ENCODE assay signal across 9 mouse cellular contexts in genomic region chr17:47144996-47145395, GRCm38 (mm10).
A peak's percentile ranks its signal among the peaks of the same experiment; 100 is the strongest.
DNase-seq lines count a peak whose midpoint lies in the region; ATAC-seq and TF ChIP-seq lines count a peak whose summit lies in the region.
"Had no signal": no experiment of that assay in that cellular context is flagged by ENCODE, and none has a peak within 500 bp of the region (broad histone marks: within the 10 kb centered on the region; RNA-seq: fewer than 3 reads in every experiment).

No protein-coding gene starts in this region.

- H3K9ac ChIP-seq in kidney, embryonic 15.5 days: no peak overlapping the region
- H3K9ac ChIP-seq in forebrain, embryonic 15.5 days (replicated peaks): no peak overlapping the region
- H3K9ac ChIP-seq: liver, embryonic 13.5 days had no signal

- no peak for TF ChIP-seq POLR2A in olfactory bulb, adult 2 months (IDR thresholded peaks at IDR 0.05; ENCODE audit: insufficient read depth, low read depth, low read length)

- 87% methylated on average over 9 of the region's 9 CpGs for WGBS in kidney, embryonic 15.5 days
- WGBS in forebrain, embryonic 15.5 days: 85% methylated on average over 9 of the region's 9 CpGs
- WGBS in olfactory bulb, adult 2 months: 43% methylated on average over 9 of the region's 9 CpGs

- DNase-seq in kidney, adult 11 months: no peak
- DNase-seq in right cerebral cortex, adult 18-20 months: peak; percentile 30
- no peak for DNase-seq in right cerebral cortex, postnatal 36 days (ENCODE audit: low spot score in 2 of 2)
- DNase-seq in T-cell, adult 2 months (ENCODE audit: low spot score): no peak
- DNase-seq: gastrocnemius, postnatal 36 days; liver, embryonic 13.5 days had no signal

- peaks cover 63% of the 10 kb centered on the region for H3K4me1 ChIP-seq in kidney, embryonic 15.5 days
- peaks cover 46% of the 10 kb centered on the region for H3K4me1 ChIP-seq in forebrain, embryonic 15.5 days
- peaks cover 28% of the 10 kb centered on the region for H3K4me1 ChIP-seq in olfactory bulb, adult 2 months (ENCODE audit: control insufficient read depth, insufficient read depth, low read length)

- no peak overlapping the region for H3K4me2 ChIP-seq in kidney, embryonic 15.5 days
- 0 out of 2 replicates have a peak overlapping the region, but pooled peaks have one; percentile 92 for H3K4me2 ChIP-seq in forebrain, embryonic 15.5 days (replicated peaks)
- H3K4me2 ChIP-seq: liver, embryonic 13.5 days had no signal

- H3K36me3 ChIP-seq in kidney, embryonic 15.5 days: peaks cover 18% of the 10 kb centered on the region
- no peaks in the 10 kb centered on the region for H3K36me3 ChIP-seq in forebrain, embryonic 15.5 days
- H3K36me3 ChIP-seq: liver, embryonic 13.5 days had no signal

- H3K27ac ChIP-seq in kidney, embryonic 15.5 days: peak overlapping the region; percentile 20; the same call in 1 of the 2 replicates
- peak overlapping the region; percentile 99 for H3K27ac ChIP-seq in forebrain, embryonic 15.5 days (replicated peaks)
- peak overlapping the region; percentile 33; the same call in 1 of the 2 replicates for H3K27ac ChIP-seq in olfactory bulb, adult 2 months (ENCODE audit: insufficient read depth, low read depth, low read length)
- H3K27ac ChIP-seq: liver, embryonic 13.5 days had no signal

- no peaks in the 10 kb centered on the region for H3K27me3 ChIP-seq in kidney, embryonic 15.5 days
- no peaks in the 10 kb centered on the region for H3K27me3 ChIP-seq in forebrain, embryonic 15.5 days

- ATAC-seq in kidney, embryonic 15.5 days (replicated peaks; ENCODE audit: low FRiP score): no peak
- ATAC-seq in forebrain, embryonic 15.5 days (replicated peaks): no peak

- H3K4me3 ChIP-seq in kidney, embryonic 15.5 days (replicated peaks): no peak overlapping the region
- no peak overlapping the region; the same call in 1 of the 2 replicates for H3K4me3 ChIP-seq in forebrain, embryonic 15.5 days
- peak overlapping the region; percentile 22; the same call in 1 of the 2 replicates for H3K4me3 ChIP-seq in olfactory bulb, adult 2 months (ENCODE audit: insufficient read depth, low read depth, low read length)
- H3K4me3 ChIP-seq: liver, embryonic 13.5 days had no signal

- no peak for TF ChIP-seq CTCF in olfactory bulb, adult 2 months (IDR thresholded peaks at IDR 0.05; ENCODE audit: insufficient read depth, low read depth, low read length)

- H3K9me3 ChIP-seq in kidney, embryonic 15.5 days (replicated peaks): no peaks in the 10 kb centered on the region
- no peaks in the 10 kb centered on the region for H3K9me3 ChIP-seq in forebrain, embryonic 15.5 days
- H3K9me3 ChIP-seq: liver, embryonic 13.5 days had no signal

Comparison
In these comparisons a context has a peak if more than half of its experiments do, and no peak if none do; other contexts are left out.
1. H3K27ac ChIP-seq: peak in every context shown above with its lines; median percentile 99 in forebrain, embryonic 15.5 days; 33 in olfactory bulb, adult 2 months; 20 in kidney, embryonic 15.5 days.